Mouse (Mus musculus) heart, embryonic 14.5 days (tissue): ENCODE measurements around the gene Gm10447. TPM values are rescaled to one million over a fixed set of nuclear protein-coding genes. Genes with fewer than 3 reads are reported as not detected.

Experiments used
- ATAC-seq: fragments of 200-750 bp; cut with Nextera tagmentation; 2 replicates; pipeline ENCODE4 v1.8.0; 2017; ENCODE audit warnings: low read depth, moderate TSS enrichment; ENCODE audit not compliant: insufficient number of reproducible peaks, insufficient read depth, low FRiP score
- H3K27ac ChIP-seq, 2 experiments: fragments of 200-500 bp in 1 of 2; fragments of 300-500 bp in 1 of 2; sonication (generic) in 1 of 2; replicated peaks in 1 of 2; 2 replicates each; pipeline ENCODE4 v1.5.1; 2012 to 2014; ENCODE audit warnings: low read depth in 2 of 2, low read length in 2 of 2, control low read depth in 1 of 2, mild to moderate bottlenecking in 1 of 2, mixed read lengths in 1 of 2; ENCODE audit not compliant: control insufficient read depth in 1 of 2, insufficient read depth in 1 of 2
- H3K27me3 ChIP-seq: fragments of 300-500 bp; sonication (generic); 2 replicates; pipeline ENCODE4 v1.6.1; 2014; ENCODE audit warnings: mild to moderate bottlenecking, low read length, control low read depth; ENCODE audit not compliant: control insufficient read depth, insufficient read depth
- H3K36me3 ChIP-seq: fragments of 300-500 bp; sonication (generic); 2 replicates; pipeline ENCODE4 v1.6.1; 2014; ENCODE audit warnings: mild to moderate bottlenecking, control low read depth, low read length, mixed read lengths; ENCODE audit not compliant: control insufficient read depth, insufficient read depth
- H3K4me1 ChIP-seq, 2 experiments: fragments of 200-500 bp in 1 of 2; fragments of 300-500 bp in 1 of 2; sonication (generic) in 1 of 2; 2 replicates each; pipeline ENCODE4 v1.6.1; 2012 to 2014; ENCODE audit warnings: low read length in 2 of 2, control low read depth in 1 of 2, mixed read lengths in 1 of 2; ENCODE audit not compliant: control insufficient read depth in 2 of 2, insufficient read depth in 2 of 2
- H3K4me2 ChIP-seq: fragments of 300-500 bp; sonication (generic); 2 replicates; pipeline ENCODE4 v1.6.1; 2014; ENCODE audit warnings: mild to moderate bottlenecking, low read length
- H3K4me3 ChIP-seq, 2 experiments: fragments of 200-500 bp in 1 of 2; fragments of 300-500 bp in 1 of 2; sonication (generic) in 1 of 2; 2 replicates each; pipeline ENCODE4 v1.5.1; 2012 to 2014; ENCODE audit warnings: low read length in 2 of 2, mild to moderate bottlenecking in 2 of 2, control low read depth in 1 of 2, low read depth in 1 of 2, moderate library complexity in 1 of 2; ENCODE audit not compliant: control insufficient read depth in 1 of 2, insufficient read depth in 1 of 2
- H3K9ac ChIP-seq: fragments of 300-500 bp; sonication (generic); 2 replicates; pipeline ENCODE4 v1.6.1; 2014; ENCODE audit warnings: mild to moderate bottlenecking, low read length
- H3K9me3 ChIP-seq: fragments of 300-500 bp; sonication (generic); 2 replicates; pipeline ENCODE4 v1.6.1; 2016; ENCODE audit warnings: low read length, control low read depth; ENCODE audit not compliant: control insufficient read depth
- WGBS: fragments of 180-500 bp; shearing (Covaris S2); extraction: QIAGEN DNeasy Blood & Tissue Kit; methylation state at CpG from one replicate; pipeline ENCODE4 v1.1.7; 2014; 5-methylcytosine and 5-hydroxymethylcytosine counted together
- polyA plus RNA-seq: library from polyadenylated mRNA; unstranded; fragments of >200 nt; fragmentation: Nextera tagmentation; extraction: Ambion mirVana; gene quantifications from 2 replicates; pipeline ENCODE4 v1.2.1, GENCODE M21; 2014

Gene Gm10447
- polyA plus RNA-seq, 1 experiment from 2014 or later = 0.16 TPM

DNA sequence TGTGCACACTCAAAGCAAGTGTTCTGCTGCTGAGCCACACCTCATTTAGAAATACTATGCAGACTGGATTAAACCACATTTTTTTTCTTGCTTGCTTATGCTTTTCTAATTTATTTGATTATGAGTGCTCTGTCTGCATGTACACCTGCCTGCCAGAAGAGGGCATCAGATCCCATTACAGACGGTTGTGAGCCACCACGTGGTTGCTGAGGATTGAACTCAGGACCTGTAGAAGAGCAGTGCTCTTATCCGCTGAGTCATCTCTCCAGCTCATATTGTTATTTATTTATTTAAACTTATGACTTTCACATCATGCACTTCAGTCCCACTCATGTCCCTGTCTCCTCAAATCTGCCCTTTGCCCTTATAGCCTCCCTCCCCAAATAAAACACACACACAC, 28.8 kb upstream of the Gm10447 start:
- WGBS = 49% methylated on average over 3 of the region's 3 CpGs
- Histone ChIP-seq H3K9me3 (no peaks in the 10 kb centered on the region), H3K4me1 (peaks cover 6% of the 10 kb centered on the region in 2 experiments; a peak in 1 of 4 replicates), H3K27me3 (peaks cover 15% of the 10 kb centered on the region; the same call in 1 of the 2 replicates), H3K4me2 (no peak overlapping the region), H3K4me3 (no peak overlapping the region), H3K36me3 (no peaks in the 10 kb centered on the region), H3K9ac (no peak overlapping the region), H3K27ac (no peak overlapping the region)
- no peak for ATAC-seq

DNA sequence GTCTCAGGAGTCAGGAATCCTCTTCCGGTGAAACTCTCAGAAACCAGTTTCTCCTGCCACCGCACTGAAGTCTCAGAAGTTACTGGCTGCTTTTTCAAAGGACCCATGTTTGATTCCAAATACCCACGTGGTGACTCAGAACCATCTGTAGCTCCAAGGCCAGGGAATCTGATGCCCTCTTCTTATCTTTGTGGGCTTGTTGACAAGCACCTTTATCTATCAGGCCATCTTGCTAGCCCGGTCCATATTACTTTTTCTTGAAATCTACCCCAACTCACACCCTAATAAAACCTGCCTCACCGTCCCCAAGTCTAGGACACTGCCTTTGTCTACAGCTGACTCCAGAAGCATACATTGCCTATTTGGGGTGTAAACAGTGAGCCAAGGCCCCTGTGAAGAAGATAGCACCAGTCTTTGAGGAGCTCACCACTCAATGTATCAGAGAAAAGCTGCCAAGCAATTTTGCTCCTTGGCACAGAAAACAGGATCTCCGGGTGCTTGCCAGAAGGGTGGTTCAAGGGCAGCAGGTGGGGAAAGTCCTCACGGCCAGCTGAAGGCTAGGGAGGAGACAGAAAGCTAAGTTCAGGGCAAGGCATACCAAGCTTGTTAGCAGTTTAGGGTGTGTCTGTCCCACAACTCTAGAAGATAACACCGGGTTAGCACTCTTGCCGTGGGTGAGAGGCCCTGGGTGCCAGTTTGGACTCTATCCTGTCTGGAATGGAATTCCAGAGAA, 26.4 kb upstream of the Gm10447 start:
- ATAC-seq = no peak
- H3K9me3 ChIP-seq = no peaks in the 10 kb centered on the region
- H3K4me2 ChIP-seq = no peak overlapping the region
- H3K9ac ChIP-seq = no peak overlapping the region
- 53% methylated on average over 9 of the region's 9 CpGs for WGBS
- no peaks in the 10 kb centered on the region for H3K36me3 ChIP-seq
- peaks cover 6 to 23% of the 10 kb centered on the region in 2 experiments; a peak in 3 of 4 replicates for H3K4me1 ChIP-seq
- H3K27ac ChIP-seq = no peak overlapping the region
- no peak overlapping the region for H3K4me3 ChIP-seq
- peaks cover 36% of the 10 kb centered on the region for H3K27me3 ChIP-seq

DNA sequence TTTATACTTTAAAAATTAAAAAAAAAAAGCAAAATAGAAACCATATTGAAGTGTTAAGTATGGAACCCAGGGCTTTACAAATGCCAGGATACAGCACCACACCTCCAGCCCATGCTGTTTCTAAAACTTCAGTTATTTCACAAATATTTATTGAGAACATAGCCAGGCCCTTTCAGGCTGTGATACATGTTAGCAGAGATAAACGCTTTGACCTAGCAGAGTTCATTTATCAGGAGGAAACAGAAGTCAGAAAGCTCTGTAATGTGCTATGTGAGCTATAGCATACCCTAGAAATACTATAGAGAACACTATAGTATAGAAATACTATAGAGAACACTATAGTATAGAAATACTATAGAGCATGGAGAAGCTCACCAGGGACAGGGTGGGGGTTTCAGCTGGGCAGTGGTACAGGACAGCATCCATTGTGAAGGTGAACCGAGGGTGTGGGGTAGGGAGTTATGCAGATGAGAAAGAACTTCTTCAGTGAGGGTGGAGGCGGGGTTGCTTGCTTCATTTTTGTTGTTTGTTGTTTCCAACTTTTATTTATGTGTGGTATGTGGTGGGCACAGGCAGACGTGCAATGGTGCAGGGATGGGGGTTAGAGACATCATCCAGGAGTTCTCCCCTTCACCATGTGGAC, 24.3 kb upstream of the Gm10447 start:
- Histone ChIP-seq H3K4me3 (no peak overlapping the region), H3K36me3 (no peaks in the 10 kb centered on the region), H3K4me2 (no peak overlapping the region), H3K27ac (no peak overlapping the region), H3K9me3 (no peaks in the 10 kb centered on the region), H3K27me3 (peaks cover 46% of the 10 kb centered on the region), H3K4me1 (peaks cover 0 to 17% of the 10 kb centered on the region in 2 experiments; a peak in 2 of 4 replicates), H3K9ac (no peak overlapping the region)
- no peak for ATAC-seq
- WGBS = 70% methylated on average over 4 of the region's 4 CpGs

DNA sequence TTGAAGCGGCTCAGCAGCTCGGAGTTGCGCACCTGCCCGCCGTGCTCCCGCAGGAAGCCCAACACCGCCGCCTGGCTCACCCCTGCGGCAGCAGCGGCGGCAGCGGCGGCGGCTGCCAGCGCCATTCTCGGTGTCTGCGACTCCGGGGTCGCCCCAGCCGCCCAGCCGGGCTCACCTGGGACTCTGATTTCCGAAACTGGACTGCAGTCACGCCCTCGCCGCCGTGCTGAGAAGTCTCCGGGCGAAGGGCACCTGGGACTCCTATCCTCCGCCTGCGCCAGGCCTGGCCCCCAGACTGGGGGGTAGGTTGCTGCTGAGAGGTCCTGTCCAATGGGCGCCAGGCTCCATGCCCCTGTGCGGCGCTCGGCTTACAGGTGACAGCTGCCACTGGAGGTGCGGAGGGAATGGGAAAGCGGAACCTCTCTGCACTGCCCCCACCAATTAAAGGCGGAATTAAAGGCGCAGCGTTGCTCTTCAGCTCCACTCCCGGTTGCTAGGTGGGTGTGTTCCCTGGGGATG, 22.9 kb upstream of the Gm10447 start, which contains the start of the genes Gm9945 and Sowaha:
Gm9945 (plus strand) TSS at position 384 of the 519 bp plus-strand sequence.
Sowaha (minus strand) TSS at position 492 of the 519 bp plus-strand sequence.
- 2% methylated on average over 40 of the region's 40 CpGs for WGBS
- Histone ChIP-seq H3K27ac (no peak within 1 kb of the TSS), H3K27me3 (peaks cover 60% of the 10 kb centered on the region), H3K9ac (peak within 1 kb of the TSS; percentile 39), H3K9me3 (no peaks in the 10 kb centered on the region), H3K4me2 (peak within 1 kb of the TSS; percentile 94), H3K36me3 (no peaks in the 10 kb centered on the region), H3K4me3 (peak within 1 kb of the TSS; percentile 48 to 56), H3K4me1 (peaks cover 0 to 17% of the 10 kb centered on the region in 2 experiments; a peak in 2 of 4 replicates)
- no peak for ATAC-seq

DNA sequence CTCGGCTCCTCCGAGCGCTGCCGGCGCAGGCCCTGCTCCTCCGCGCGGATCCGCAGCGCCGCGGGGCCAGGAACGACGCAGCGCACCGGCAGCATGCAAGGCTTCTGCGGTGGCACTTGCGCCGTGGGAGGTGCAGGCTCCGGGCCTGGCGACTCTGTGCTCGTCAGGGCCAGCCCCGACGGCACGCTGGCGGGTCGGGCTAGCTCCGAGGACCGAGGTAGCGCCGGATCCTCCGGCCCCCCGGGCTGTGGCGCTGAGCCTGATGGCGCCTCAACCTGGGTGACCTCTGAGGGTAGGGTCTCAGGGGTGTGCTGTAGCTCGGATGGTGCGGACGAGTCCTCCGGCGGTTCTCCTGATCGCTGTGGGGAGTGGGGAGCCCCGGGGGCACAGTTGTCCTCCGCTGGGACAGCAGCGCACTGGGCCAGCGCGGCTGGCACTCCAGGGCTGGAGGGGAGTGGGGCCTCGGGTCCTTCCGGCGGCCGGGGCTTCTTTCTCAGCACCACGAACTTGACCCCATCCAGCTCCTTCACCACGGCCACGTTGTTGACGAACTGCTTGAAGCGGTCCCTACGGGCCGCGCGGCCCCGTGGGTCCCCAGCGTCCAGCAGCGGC, 22.4 kb upstream of the Gm10447 start:
- H3K9me3 ChIP-seq = no peaks in the 10 kb centered on the region
- H3K4me1 ChIP-seq = peaks cover 0 to 17% of the 10 kb centered on the region in 2 experiments; a peak in 2 of 4 replicates
- no peak overlapping the region for H3K27ac ChIP-seq
- peaks cover 66% of the 10 kb centered on the region for H3K27me3 ChIP-seq
- ATAC-seq = no peak
- WGBS = under 1% methylated on average over 62 of the region's 62 CpGs
- peak overlapping the region; percentile 48 to 56 for H3K4me3 ChIP-seq
- no peaks in the 10 kb centered on the region for H3K36me3 ChIP-seq
- peak overlapping the region; percentile 94 for H3K4me2 ChIP-seq
- H3K9ac ChIP-seq = peak overlapping the region; percentile 39

- Histone ChIP-seq H3K4me3 (peak overlapping the region; percentile 48 to 56), H3K4me1 (peaks cover 0 to 17% of the 10 kb centered on the region in 2 experiments; a peak in 2 of 4 replicates), H3K4me2 (peak overlapping the region; percentile 94), H3K27ac (no peak overlapping the region), H3K9ac (peak overlapping the region; percentile 39), H3K9me3 (no peaks in the 10 kb centered on the region), H3K27me3 (peaks cover 71% of the 10 kb centered on the region), H3K36me3 (no peaks in the 10 kb centered on the region)
- 5% methylated on average over 78 of the region's 79 CpGs for WGBS
- no peak for ATAC-seq
Observed at GRCm38 (mm10) chr11:53478383-53479170, 21.7 kb upstream of the Gm10447 start.

- Histone ChIP-seq H3K27me3 (peaks cover 71% of the 10 kb centered on the region), H3K4me2 (no peak overlapping the region), H3K9me3 (no peaks in the 10 kb centered on the region), H3K4me1 (peaks cover 0 to 17% of the 10 kb centered on the region in 2 experiments; a peak in 2 of 4 replicates), H3K4me3 (no peak overlapping the region), H3K27ac (no peak overlapping the region), H3K36me3 (no peaks in the 10 kb centered on the region), H3K9ac (no peak overlapping the region)
- WGBS = 65% methylated on average over 7 of the region's 7 CpGs
- ATAC-seq = no peak
Observed at GRCm38 (mm10) chr11:53477833-53478232, 20.9 kb upstream of the Gm10447 start.
